Mouse (Mus musculus) forebrain, embryonic 16.5 days (tissue): Measurements from ENCODE around the gene Prpsap2. TPM values are rescaled to one million over a fixed set of nuclear protein-coding genes. Genes with fewer than 3 reads are reported as not detected.

Experiments
- ATAC-seq: fragments of 200-750 bp; cut with Nextera tagmentation; 2 replicates; pipeline ENCODE4 v1.8.0; 2017; ENCODE audit warnings: mild to moderate bottlenecking, moderate library complexity
- H3K27ac ChIP-seq: fragments of 300-500 bp; sonication (generic); 2 replicates; pipeline ENCODE4 v1.5.1; 2014; ENCODE audit warnings: low read length, control low read depth
- H3K27me3 ChIP-seq: fragments of 300-500 bp; sonication (generic); replicated peaks from 2 replicates; pipeline ENCODE4 v1.6.1; 2014; ENCODE audit warnings: low read length; ENCODE audit not compliant: control insufficient read depth, insufficient read depth
- H3K36me3 ChIP-seq: fragments of 300-500 bp; sonication (generic); 2 replicates; pipeline ENCODE4 v1.6.1; 2014; ENCODE audit not compliant: control insufficient read depth, insufficient read depth
- H3K4me1 ChIP-seq: fragments of 300-500 bp; sonication (generic); replicated peaks from 2 replicates; pipeline ENCODE4 v1.6.1; 2014; ENCODE audit warnings: low read length; ENCODE audit not compliant: control insufficient read depth, insufficient read depth
- H3K4me2 ChIP-seq: fragments of 300-500 bp; sonication (generic); 2 replicates; pipeline ENCODE4 v1.6.1; 2014; ENCODE audit warnings: mild to moderate bottlenecking, low read length, control low read depth
- H3K4me3 ChIP-seq: fragments of 300-500 bp; sonication (generic); replicated peaks from 2 replicates; pipeline ENCODE4 v1.5.1; 2014; ENCODE audit warnings: mild to moderate bottlenecking, low read length, control low read depth
- H3K9ac ChIP-seq: fragments of 300-500 bp; sonication (generic); replicated peaks from 2 replicates; pipeline ENCODE4 v1.6.1; 2014; ENCODE audit warnings: low read depth, low read length, control low read depth
- H3K9me3 ChIP-seq: fragments of 300-500 bp; sonication (generic); 2 replicates; pipeline ENCODE4 v1.6.1; 2016; ENCODE audit warnings: low read length; ENCODE audit not compliant: control insufficient read depth
- WGBS: fragments of 180-500 bp; shearing (Covaris S2); extraction: QIAGEN DNeasy Blood & Tissue Kit; methylation state at CpG from one replicate; pipeline ENCODE4 v1.1.7; 2014; 5-methylcytosine and 5-hydroxymethylcytosine counted together
- polyA plus RNA-seq: library from polyadenylated mRNA; unstranded; fragments of >200 nt; fragmentation: Nextera tagmentation; extraction: Ambion mirVana; gene quantifications from 2 replicates; pipeline ENCODE4 v1.2.1, GENCODE M21; 2015

Prpsap2 gene
- polyA plus RNA-seq, 1 experiment from 2014 or later: 59.3 TPM

DNA sequence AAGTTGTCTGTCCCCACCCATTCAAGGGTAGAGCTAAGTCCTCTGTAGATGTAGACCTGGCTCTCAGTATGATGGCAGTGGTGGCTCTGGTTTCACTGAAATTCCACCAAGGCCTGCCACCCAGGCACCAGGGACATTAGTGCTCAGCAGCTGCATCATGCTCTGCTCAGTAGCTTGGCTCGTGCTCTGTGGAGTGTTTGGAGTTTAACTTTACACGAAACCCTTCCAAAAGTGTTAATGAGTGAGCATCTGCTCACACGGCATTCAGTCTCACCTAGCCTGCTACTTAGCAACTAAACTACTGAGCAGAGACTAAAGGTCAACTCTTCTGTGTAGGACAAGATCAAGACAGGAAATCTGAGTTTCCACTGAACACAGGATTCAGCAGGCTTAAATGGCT, 41.3 kb downstream of the Prpsap2 start, which contains the start of gene Slc5a10:
Gene Slc5a10 (minus strand): TSS at position 191 of the 400 bp plus-strand sequence.
- Histone ChIP-seq H3K36me3 (no peaks in the 10 kb centered on the region), H3K4me2 (no peak within 1 kb of the TSS), H3K27me3 (no peaks in the 10 kb centered on the region), H3K9me3 (no peaks in the 10 kb centered on the region), H3K9ac (no peak within 1 kb of the TSS), H3K4me3 (no peak within 1 kb of the TSS), H3K4me1 (no peaks in the 10 kb centered on the region), H3K27ac (no peak within 1 kb of the TSS)
- no peak for ATAC-seq
- 76% methylated on average over 3 of the region's 3 CpGs for WGBS

DNA sequence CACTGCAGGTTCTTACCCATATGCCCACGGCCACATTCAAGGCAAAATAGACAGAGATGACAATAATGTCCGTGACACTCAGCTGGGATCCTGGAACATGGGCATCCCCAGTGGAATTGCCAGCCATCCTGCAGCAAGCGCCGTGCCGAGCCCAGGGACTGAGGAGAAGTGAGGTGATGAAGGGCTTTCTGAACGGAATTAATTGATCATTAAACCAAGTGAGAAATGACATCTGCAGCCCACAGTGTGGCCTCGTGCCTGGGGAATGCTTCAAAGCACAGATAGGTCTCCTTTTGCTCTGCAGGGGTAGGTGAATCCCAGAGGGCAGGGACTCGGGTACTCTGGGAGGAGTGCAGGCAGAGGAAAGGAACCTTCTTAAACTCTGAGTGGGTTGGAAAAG, 42.1 kb downstream of the Prpsap2 start:
- ATAC-seq: no peak
- no peak overlapping the region for H3K4me2 ChIP-seq
- H3K9me3 ChIP-seq: no peaks in the 10 kb centered on the region
- H3K4me1 ChIP-seq: peaks cover 3% of the 10 kb centered on the region; the same call in 1 of the 2 replicates
- H3K9ac ChIP-seq: no peak overlapping the region
- WGBS: 75% methylated on average over 8 of the region's 8 CpGs
- H3K36me3 ChIP-seq: no peaks in the 10 kb centered on the region
- H3K27me3 ChIP-seq: no peaks in the 10 kb centered on the region
- no peak overlapping the region for H3K27ac ChIP-seq
- H3K4me3 ChIP-seq: no peak overlapping the region

DNA sequence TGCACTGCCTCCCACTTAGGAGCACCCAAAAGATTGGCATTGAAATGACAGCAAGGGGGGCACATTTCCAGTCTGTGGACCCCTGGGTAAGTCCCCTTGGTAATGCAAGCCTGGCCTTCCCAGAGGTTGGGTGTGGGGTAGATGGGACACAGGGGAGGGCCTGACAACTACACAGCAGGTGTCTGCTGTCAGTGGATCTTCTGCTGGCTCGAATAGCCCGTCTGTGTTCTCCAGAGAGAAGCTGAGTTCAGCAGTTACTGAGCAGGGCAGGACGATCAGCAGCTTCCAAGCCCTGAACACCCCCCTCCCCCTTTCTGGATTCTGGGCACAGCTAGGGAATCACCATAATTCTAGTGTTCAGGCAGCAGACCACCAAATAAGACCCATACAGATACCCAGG, 42.5 kb downstream of the Prpsap2 start:
- Histone ChIP-seq H3K9ac (no peak overlapping the region), H3K4me1 (peaks cover 4% of the 10 kb centered on the region; the same call in 1 of the 2 replicates), H3K36me3 (no peaks in the 10 kb centered on the region), H3K27me3 (no peaks in the 10 kb centered on the region), H3K4me3 (no peak overlapping the region), H3K27ac (no peak overlapping the region), H3K9me3 (no peaks in the 10 kb centered on the region), H3K4me2 (no peak overlapping the region)
- ATAC-seq: no peak
- WGBS: 54% methylated on average over 3 of the region's 3 CpGs

DNA sequence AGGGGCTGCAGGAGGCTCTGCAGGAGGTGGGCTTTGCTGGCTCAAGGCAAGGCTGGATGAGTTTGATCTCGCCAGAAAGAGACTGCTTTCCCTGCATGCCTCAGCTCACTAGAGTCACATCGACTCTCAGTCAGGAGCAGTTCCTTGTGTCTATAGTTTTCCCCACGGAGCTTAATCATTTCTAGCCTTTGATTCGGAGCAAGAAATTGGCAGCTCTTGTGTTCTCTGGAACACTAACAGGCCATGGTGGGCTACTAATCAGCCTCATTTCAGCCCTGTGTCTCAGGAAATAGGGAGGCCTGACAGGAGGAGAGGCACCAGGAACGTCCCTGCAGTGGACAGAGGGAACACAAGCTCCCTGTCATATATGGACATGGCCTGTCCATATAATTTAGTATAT, 43.9 kb downstream of the Prpsap2 start:
- Histone ChIP-seq H3K9me3 (no peaks in the 10 kb centered on the region), H3K36me3 (no peaks in the 10 kb centered on the region), H3K4me2 (no peak overlapping the region), H3K4me1 (peaks cover 4% of the 10 kb centered on the region; the same call in 1 of the 2 replicates), H3K27me3 (no peaks in the 10 kb centered on the region), H3K9ac (no peak overlapping the region), H3K27ac (no peak overlapping the region), H3K4me3 (no peak overlapping the region)
- no peak for ATAC-seq
- WGBS: 43% methylated on average over 5 of the region's 5 CpGs

DNA sequence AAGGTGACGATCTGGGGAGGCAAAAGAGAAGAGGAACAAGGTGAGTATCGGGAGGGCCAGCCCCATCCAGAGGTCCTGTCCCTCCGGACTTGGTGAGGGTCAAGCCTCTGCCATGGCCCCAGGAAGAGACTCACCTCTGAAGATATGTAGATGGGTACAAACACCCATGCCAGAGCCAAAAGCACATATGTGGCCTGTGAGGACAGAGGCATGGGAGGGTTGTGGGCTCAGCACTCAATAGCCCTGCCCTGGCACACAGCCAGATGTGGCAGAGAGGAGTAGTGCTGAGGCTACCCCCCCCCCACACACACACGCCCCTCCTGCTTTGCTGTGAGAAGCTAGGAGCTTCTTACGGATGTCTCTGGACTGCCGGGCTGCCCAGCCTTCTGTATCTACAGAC, 46.8 kb downstream of the Prpsap2 start:
- Histone ChIP-seq H3K4me3 (no peak overlapping the region), H3K9me3 (no peaks in the 10 kb centered on the region), H3K27me3 (no peaks in the 10 kb centered on the region), H3K36me3 (no peaks in the 10 kb centered on the region), H3K9ac (no peak overlapping the region), H3K27ac (no peak overlapping the region), H3K4me1 (peaks cover 4% of the 10 kb centered on the region; the same call in 1 of the 2 replicates), H3K4me2 (no peak overlapping the region)
- ATAC-seq: peak; percentile 52
- WGBS: 64% methylated on average over 6 of the region's 6 CpGs

DNA sequence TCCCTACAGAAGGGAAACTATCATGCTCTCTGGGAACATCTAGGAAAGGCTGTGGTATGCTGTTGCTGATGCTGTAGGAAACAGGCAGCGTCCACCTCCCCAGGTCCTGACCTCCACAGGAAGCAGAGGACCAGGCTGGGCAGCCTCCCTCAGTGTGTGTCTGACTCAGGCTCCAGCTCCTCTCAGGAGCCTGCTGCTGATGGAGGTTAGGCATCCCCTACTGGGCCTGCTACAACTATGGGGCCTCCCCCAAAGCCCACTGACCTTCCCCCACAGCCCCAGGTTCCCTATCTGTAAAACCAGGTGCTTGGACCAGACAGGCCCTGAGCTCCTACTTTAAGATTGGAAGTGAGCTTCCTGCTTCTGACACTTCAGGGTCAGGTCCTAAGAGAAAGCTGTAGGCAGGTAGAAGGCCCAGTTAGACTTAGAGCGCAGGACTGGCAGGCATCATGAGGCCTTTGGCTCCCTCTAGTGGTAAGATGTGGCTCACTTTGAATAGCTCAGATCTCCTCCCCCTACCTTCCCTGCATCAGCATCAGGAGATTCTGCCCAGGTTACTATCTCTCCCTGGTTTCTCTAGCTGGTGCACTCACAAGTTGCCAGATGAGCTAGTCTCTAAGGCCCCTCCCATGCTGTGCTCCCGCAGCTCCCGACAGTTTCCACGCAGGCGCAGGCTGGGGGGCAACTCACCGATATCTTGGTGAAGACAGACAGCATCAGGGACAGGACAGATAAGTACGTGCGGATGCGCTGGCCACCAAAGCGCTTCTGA, 47.4 kb downstream of the Prpsap2 start:
- H3K4me1 ChIP-seq: peaks cover 4% of the 10 kb centered on the region; the same call in 1 of the 2 replicates
- no peaks in the 10 kb centered on the region for H3K9me3 ChIP-seq
- no peak overlapping the region for H3K9ac ChIP-seq
- no peaks in the 10 kb centered on the region for H3K27me3 ChIP-seq
- H3K4me2 ChIP-seq: no peak overlapping the region
- peak; percentile 88 for ATAC-seq
- H3K27ac ChIP-seq: no peak overlapping the region
- WGBS: 45% methylated on average over 11 of the region's 11 CpGs
- H3K4me3 ChIP-seq: no peak overlapping the region
- H3K36me3 ChIP-seq: no peaks in the 10 kb centered on the region

DNA sequence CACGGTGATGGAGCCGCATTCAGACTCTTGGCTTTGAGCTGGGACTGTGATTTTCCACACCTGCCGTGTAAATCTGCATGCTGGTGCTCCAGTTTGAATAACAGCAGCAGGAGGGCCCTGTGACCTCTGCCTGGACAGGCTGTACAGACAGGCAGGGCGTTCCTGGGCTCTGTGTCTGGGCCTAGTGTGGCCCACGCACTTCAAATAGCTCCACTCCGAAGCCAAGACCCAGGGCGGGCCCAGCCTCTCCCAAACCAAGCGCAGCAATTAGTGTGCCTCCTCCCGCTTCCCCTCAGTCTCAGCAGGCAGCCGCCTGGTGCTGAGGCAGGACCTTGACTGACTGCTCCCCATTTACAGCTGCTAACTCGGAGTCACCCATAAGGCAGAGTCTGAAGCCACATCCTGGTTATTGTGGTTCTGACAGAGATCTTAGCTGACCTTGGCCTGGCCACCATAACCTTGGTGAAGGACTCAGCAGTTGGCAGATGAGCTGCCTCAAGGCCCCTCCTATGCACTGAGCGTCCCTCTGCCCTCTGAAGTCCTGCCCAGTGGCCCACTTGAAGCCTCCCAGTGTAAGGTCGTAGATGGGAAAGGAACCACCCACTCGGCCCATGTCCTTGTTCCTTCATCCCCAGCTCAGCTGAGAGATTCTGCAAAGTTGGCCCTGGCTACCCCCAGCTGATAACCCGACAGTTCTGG, 48.6 kb downstream of the Prpsap2 start:
- WGBS: 61% methylated on average over 15 of the region's 15 CpGs
- Histone ChIP-seq H3K4me1 (peaks cover 4% of the 10 kb centered on the region; the same call in 1 of the 2 replicates), H3K4me3 (no peak overlapping the region), H3K27ac (no peak overlapping the region), H3K9ac (no peak overlapping the region), H3K4me2 (no peak overlapping the region), H3K36me3 (no peaks in the 10 kb centered on the region), H3K9me3 (no peaks in the 10 kb centered on the region), H3K27me3 (no peaks in the 10 kb centered on the region)
- ATAC-seq: no peak

DNA sequence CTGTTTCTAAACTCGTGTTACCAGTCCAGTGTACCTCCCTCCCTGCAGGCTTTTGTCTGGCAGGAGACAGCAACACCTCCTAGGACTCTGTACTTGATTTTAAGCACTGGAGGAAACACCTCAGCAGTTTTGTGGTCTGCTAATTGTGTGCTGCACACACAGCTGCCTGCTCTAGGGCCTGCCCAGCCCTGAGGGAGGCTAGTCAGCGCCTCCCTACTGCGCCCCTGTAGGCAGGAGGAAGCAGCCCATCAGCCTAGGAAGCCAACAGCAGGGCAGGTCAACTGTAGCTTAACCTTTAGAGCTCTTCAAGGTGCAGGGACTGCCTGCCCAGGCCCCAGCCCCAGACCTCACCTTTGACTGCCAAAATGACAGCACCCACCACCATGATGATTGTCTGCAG, 53.0 kb downstream of the Prpsap2 start:
- ATAC-seq: no peak
- H3K36me3 ChIP-seq: no peaks in the 10 kb centered on the region
- H3K9ac ChIP-seq: no peak overlapping the region
- H3K4me2 ChIP-seq: no peak overlapping the region
- no peak overlapping the region for H3K27ac ChIP-seq
- WGBS: 77% methylated on average over 3 of the region's 3 CpGs
- H3K4me1 ChIP-seq: no peaks in the 10 kb centered on the region
- no peak overlapping the region for H3K4me3 ChIP-seq
- H3K9me3 ChIP-seq: no peaks in the 10 kb centered on the region
- H3K27me3 ChIP-seq: no peaks in the 10 kb centered on the region

DNA sequence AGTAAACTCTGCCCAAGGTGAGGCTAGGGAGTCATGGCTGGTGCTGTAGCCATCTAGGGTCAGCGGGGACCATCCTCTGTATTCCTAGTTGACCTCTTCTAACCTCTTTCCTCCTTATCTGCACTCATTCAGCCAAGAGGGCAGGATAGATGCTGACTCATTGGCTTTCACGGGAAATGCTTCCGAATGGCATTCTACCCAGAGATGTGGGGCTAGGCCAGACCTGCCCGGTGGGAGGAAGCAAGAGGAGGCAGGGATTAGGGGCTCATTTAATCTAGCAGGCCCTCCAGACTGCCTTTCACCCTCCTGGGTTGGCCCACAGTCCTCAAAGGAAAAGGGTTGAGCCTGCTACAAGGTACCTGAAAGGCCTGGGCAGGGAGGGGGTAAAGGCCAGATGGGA, 55.7 kb downstream of the Prpsap2 start:
- whole genome bisulfite sequencing: 67% methylated on average over 4 of the region's 4 CpGs
- no peak overlapping the region for H3K4me2 ChIP-seq
- H3K27ac ChIP-seq: no peak overlapping the region
- no peak for ATAC-seq
- H3K4me1 ChIP-seq: no peaks in the 10 kb centered on the region
- H3K9ac ChIP-seq: no peak overlapping the region
- no peaks in the 10 kb centered on the region for H3K27me3 ChIP-seq
- no peaks in the 10 kb centered on the region for H3K36me3 ChIP-seq
- H3K4me3 ChIP-seq: no peak overlapping the region
- no peaks in the 10 kb centered on the region for H3K9me3 ChIP-seq
